Mouse (Mus musculus) cerebellum, adult 2 months (tissue): ENCODE data around the gene Cap2.

Experiments used
- CTCF ChIP-seq: fragments of 200-500 bp; IDR thresholded peaks from 2 replicates; pipeline ENCODE4 v1.5.1; 2011; ENCODE audit warnings: low read depth, mild to moderate bottlenecking, control low read depth, low read length, moderate library complexity, borderline replicate concordance; ENCODE audit not compliant: insufficient read depth
- POLR2A ChIP-seq: fragments of 200-500 bp; IDR thresholded peaks from 2 replicates; pipeline ENCODE4 v1.6.1; 2011; ENCODE audit warnings: low read length, control low read depth, borderline replicate concordance; ENCODE audit not compliant: insufficient read depth

- no peak for TF ChIP-seq CTCF
- TF ChIP-seq POLR2A, result no peak
Observed at GRCm38 (mm10) chr13:46525295-46526255, 23.9 kb downstream of the Cap2 start.
